Mouse (Mus musculus): ENCODE measurements around the gene Cd5. TPM values are rescaled to one million over a fixed set of nuclear protein-coding genes. Genes with fewer than 3 reads are reported as not detected.

Gene Cd5
- polyA plus RNA-seq, 1 experiment, result not detected

DNA sequence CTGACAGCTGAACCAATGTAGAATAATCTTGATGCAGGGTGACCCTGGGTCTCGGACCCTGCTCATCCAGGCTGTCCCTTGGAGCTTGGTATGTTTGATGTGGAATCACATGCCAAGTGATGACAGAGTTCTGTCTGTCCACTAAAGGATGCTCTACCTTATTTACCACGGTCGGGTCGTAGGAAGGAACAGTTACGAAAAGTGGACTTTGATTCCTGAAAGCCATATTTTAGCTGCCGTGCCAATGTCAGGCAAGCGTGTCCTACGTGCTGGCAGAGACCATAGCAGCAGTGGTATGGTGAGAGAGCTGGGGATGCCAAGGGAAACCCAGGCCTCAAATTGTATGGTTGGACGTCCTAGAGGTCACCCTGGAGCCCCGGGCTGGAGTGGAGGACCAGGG, 25.3 kb downstream of the Cd5 start:
- H3K4me3 ChIP-seq (replicated peaks), result no peak overlapping the region

DNA sequence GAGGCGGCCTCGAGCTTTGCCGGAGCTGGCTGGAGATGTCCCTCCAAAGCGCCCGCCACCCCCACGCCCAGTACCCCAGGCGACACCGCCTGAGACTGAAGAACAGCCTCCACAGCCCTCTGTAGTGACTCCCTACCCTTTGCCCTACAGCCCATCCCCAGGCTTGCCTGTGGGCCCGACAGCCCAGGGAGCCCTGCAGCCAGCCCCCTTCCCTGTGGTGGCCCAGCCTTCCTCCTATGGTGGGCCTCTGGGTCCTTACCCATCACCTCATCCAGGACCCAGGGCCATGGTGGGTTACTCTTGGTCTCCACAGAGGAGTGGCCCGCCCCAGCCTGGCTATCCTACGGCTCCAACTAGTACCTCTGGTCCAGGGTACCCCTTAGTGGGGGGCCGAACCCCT, 26.2 kb downstream of the Cd5 start:
- Histone ChIP-seq H3K4me3 (replicated peaks) (no peak overlapping the region), H3K36me3 (ENCODE audit: control insufficient read depth) (peaks cover 68% of the 10 kb centered on the region), H3K27me3 (ENCODE audit: control insufficient read depth) (no peaks in the 10 kb centered on the region), H3K4me1 (ENCODE audit: control insufficient read depth) (peaks cover 12% of the 10 kb centered on the region), H3K9me3 (ENCODE audit: control insufficient read depth, low read length) (no peaks in the 10 kb centered on the region)
- TF ChIP-seq TAL1 (IDR thresholded peaks at IDR 0.05; ENCODE audit: low read length) (no peak), GATA1 (IDR thresholded peaks at IDR 0.05; ENCODE audit: low read length) (no peak)

More for the DNA sequence above, 25.3 kb downstream of the Cd5 start:
- Histone ChIP-seq H3K4me1 (ENCODE audit: control insufficient read depth) (peaks cover 12% of the 10 kb centered on the region), H3K36me3 (ENCODE audit: control insufficient read depth) (peaks cover 60% of the 10 kb centered on the region), H3K9me3 (ENCODE audit: control insufficient read depth, low read length) (no peaks in the 10 kb centered on the region), H3K27me3 (ENCODE audit: control insufficient read depth) (no peaks in the 10 kb centered on the region)
- TF ChIP-seq GATA1 (IDR thresholded peaks at IDR 0.05; ENCODE audit: low read length) (no peak), TAL1 (IDR thresholded peaks at IDR 0.05; ENCODE audit: low read length) (no peak)

DNA sequence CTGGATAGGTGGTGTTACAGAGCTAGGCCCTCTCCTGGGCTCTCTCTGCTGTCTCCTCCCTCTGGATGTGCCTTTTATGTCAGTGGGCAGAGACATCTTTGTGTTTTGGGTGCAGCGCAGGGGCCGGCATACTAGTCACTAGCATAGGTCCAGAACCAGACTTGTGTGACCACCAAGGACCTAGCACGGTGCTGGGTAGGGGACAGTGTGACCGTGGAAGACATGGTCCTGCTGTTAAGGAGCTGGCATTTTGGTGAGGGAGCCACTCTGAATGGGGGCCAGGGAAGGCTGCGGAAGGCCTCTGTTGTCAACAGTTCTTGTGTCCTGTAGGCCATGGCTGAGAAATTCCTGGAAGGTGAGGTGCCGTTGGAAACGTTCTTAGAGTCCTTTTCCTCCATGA, 26.6 kb downstream of the Cd5 start:
- H3K4me1 ChIP-seq (ENCODE audit: control insufficient read depth), result peaks cover 12% of the 10 kb centered on the region
- no peaks in the 10 kb centered on the region for H3K9me3 ChIP-seq (ENCODE audit: control insufficient read depth, low read length)
- no peak overlapping the region for H3K4me3 ChIP-seq (replicated peaks)
- no peaks in the 10 kb centered on the region for H3K27me3 ChIP-seq (ENCODE audit: control insufficient read depth)
- no peak for TF ChIP-seq GATA1 (IDR thresholded peaks at IDR 0.05; ENCODE audit: low read length)
- TF ChIP-seq TAL1 (IDR thresholded peaks at IDR 0.05; ENCODE audit: low read length), result no peak
- H3K36me3 ChIP-seq (ENCODE audit: control insufficient read depth), result peaks cover 73% of the 10 kb centered on the region

DNA sequence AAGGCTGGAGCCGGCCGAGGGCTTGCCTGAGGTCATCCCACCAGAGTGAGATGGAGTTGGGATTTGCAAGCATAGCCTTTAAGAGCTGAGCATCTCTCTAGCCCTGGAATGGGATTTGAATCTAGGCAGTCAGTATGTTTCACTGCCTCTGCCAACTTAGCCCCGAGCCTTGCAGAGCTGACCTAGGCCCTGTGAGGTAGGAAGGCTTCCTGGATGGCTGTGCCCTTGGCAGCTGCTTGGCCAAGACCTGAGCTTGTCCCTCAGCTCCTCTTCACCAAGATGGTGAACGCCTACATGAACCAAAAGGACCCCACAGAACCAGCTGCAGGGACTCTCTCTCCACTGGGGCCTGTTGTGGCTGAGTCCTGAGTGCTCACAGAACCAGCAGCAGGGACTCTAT, 28.1 kb downstream of the Cd5 start:
- no peaks in the 10 kb centered on the region for H3K27me3 ChIP-seq (ENCODE audit: control insufficient read depth)
- no peaks in the 10 kb centered on the region for H3K9me3 ChIP-seq (ENCODE audit: control insufficient read depth, low read length)
- no peak overlapping the region for H3K4me3 ChIP-seq (replicated peaks)
- TF ChIP-seq TAL1 (IDR thresholded peaks at IDR 0.05; ENCODE audit: low read length), result no peak
- no peak for TF ChIP-seq GATA1 (IDR thresholded peaks at IDR 0.05; ENCODE audit: low read length)
- H3K4me1 ChIP-seq (ENCODE audit: control insufficient read depth), result peaks cover 12% of the 10 kb centered on the region
- H3K36me3 ChIP-seq (ENCODE audit: control insufficient read depth), result peaks cover 84% of the 10 kb centered on the region

DNA sequence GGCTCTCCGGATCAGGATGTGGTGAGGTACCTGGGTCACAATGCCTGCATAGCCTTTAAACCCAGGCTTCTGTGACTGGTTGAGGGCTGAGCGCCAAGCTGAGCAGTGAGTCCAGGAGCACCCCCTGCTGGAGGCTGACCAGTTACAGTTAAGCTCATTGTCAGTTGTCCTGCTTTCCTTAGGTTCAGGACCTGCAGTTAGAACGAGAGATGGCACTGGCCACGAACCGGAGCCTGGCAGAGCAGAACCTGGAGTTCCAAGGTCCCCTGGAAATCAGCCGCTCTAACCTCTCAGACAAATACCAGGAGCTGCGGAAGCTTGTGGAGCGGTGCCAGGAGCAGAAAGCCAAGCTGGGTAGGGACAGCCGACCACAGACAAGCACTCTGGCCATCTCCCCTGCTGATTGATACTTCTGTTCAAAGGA, 28.7 kb downstream of the Cd5 start:
- peaks cover 85% of the 10 kb centered on the region for H3K36me3 ChIP-seq (ENCODE audit: control insufficient read depth)
- H3K4me3 ChIP-seq (replicated peaks), result no peak overlapping the region
- no peaks in the 10 kb centered on the region for H3K9me3 ChIP-seq (ENCODE audit: control insufficient read depth, low read length)
- no peaks in the 10 kb centered on the region for H3K27me3 ChIP-seq (ENCODE audit: control insufficient read depth)
- peaks cover 13% of the 10 kb centered on the region for H3K4me1 ChIP-seq (ENCODE audit: control insufficient read depth)
- no peak for TF ChIP-seq GATA1 (IDR thresholded peaks at IDR 0.05; ENCODE audit: low read length)
- no peak for TF ChIP-seq TAL1 (IDR thresholded peaks at IDR 0.05; ENCODE audit: low read length)

DNA sequence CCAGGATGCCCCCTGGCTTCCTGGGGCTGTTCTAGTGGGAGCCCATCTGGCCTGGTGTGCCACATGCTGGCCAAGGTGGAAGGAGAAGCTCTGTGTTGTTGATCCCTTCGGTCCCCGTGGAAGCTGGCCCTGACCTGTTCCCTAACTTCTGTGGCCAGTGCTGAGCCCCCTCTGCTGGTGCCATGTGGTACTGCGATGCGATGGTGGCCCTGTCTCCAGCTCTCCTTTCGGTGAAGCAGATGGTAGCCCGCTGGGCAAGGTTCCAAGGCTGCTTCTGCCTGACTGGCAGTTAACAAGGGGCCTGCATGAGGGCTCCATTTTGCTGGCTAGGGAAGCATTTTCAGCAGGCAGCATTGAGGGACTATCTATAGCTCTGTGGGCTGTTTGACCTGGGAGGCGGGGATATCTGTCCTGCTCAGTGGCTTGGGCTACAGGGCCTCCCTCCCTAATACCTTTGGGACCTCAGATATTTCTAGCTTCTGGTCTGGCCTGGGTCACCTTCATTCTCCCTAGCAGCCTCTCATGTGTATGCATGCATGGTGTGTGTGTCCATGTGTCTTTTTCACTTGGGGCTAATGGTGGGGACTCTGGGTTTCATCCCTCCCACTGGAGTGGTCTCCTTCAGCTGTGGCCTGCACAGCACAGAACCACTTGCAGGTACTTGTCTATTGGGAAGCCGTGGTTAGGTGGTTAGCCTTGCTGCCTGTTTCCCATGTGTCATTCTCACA, 29.3 kb downstream of the Cd5 start:
- H3K4me3 ChIP-seq (replicated peaks), result no peak overlapping the region

DNA sequence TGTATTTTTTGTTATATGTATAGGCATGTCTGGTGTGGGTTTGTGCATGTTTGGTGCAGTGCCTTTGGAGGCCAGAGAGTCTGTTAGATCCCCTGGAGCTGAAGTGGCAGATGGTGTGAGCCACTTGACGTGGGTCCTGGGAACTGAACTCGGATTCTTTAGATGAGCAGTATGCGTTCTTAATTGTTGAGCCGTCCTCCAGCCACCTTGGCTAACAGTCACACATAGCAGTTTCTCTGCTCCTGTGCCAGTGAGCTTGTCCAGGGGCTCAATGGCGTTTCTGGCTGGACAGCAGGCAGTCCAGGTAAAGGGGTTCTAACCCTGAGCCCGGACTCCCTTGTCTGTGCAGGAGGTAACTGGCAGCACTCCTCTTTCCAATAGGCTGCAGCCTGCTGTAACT, 29.9 kb downstream of the Cd5 start:
- TF ChIP-seq GATA1 (IDR thresholded peaks at IDR 0.05; ENCODE audit: low read length), result no peak
- TF ChIP-seq TAL1 (IDR thresholded peaks at IDR 0.05; ENCODE audit: low read length), result no peak
- H3K4me1 ChIP-seq (ENCODE audit: control insufficient read depth), result peaks cover 17% of the 10 kb centered on the region
- peaks cover 79% of the 10 kb centered on the region for H3K36me3 ChIP-seq (ENCODE audit: control insufficient read depth)
- H3K4me3 ChIP-seq (replicated peaks), result no peak overlapping the region
- no peaks in the 10 kb centered on the region for H3K27me3 ChIP-seq (ENCODE audit: control insufficient read depth)
- H3K9me3 ChIP-seq (ENCODE audit: control insufficient read depth, low read length), result no peaks in the 10 kb centered on the region

More for the DNA sequence above, 29.3 kb downstream of the Cd5 start:
- no peaks in the 10 kb centered on the region for H3K9me3 ChIP-seq (ENCODE audit: control insufficient read depth, low read length)
- H3K27me3 ChIP-seq (ENCODE audit: control insufficient read depth), result no peaks in the 10 kb centered on the region
- peaks cover 17% of the 10 kb centered on the region for H3K4me1 ChIP-seq (ENCODE audit: control insufficient read depth)
- TF ChIP-seq GATA1 (IDR thresholded peaks at IDR 0.05; ENCODE audit: low read length), result no peak
- TF ChIP-seq TAL1 (IDR thresholded peaks at IDR 0.05; ENCODE audit: low read length), result no peak
- H3K36me3 ChIP-seq (ENCODE audit: control insufficient read depth), result peaks cover 85% of the 10 kb centered on the region

DNA sequence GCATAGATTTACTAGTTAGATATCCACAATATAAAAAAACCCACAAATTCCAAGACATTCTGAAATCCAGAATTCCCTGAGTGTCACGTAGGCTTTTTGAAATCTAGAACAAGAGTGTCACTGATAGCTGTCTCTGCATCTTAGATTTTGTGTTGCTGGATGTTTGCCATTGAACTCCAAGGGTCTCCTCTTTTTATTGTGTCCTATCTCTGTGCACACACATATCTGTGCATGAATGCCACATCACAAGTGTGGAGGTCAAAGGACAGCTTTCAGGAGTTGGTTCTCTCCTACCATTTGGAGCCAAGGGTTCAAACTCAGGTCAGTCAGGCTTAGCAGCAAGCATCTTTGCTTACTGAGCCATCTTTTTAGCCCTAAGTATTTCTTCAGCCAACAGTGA, 30.9 kb downstream of the Cd5 start:
- Histone ChIP-seq H3K4me1 (ENCODE audit: control insufficient read depth) (peaks cover 26% of the 10 kb centered on the region), H3K36me3 (ENCODE audit: control insufficient read depth) (peaks cover 78% of the 10 kb centered on the region), H3K27me3 (ENCODE audit: control insufficient read depth) (no peaks in the 10 kb centered on the region), H3K4me3 (replicated peaks) (no peak overlapping the region), H3K9me3 (ENCODE audit: control insufficient read depth, low read length) (no peaks in the 10 kb centered on the region)
- TF ChIP-seq TAL1 (IDR thresholded peaks at IDR 0.05; ENCODE audit: low read length) (no peak), GATA1 (IDR thresholded peaks at IDR 0.05; ENCODE audit: low read length) (no peak)

DNA sequence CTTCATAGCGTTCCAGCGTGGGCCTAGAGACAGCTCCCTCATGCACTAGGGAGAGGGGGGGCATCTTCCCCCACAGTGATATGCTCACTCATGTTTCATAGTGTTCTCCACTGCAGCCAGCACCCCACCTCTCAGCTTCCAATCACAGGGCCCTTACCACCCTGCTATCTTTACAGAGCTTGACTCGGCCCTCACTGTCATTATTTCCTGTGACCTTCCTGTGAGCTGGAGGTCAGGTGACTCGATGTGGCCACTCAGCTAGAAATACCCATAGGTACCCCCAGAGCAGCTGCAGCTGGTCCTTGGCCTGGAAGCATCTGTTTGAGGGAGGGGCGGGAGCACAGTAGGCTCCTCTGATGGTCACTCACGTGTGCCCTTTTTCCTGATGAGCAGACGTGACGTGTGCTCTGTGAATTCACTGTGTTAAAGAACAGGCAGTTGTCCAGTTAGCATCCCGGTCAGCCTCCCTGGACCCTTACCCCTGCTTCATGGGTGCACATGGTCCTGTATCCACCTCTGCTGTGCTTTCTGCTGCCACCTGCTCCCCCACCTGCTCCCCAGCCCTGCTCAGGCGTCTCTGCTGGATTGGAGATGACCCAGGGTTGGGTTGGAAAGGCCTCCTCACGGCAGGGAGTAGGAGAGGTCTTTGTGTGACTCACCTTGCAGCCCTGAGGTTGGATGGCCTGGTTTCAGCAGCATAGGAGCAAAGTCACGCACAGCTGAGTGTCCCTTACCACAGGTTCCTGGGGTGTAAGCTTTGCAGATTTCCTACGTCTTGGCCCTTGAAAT, 31.5 kb downstream of the Cd5 start:
- Histone ChIP-seq H3K36me3 (ENCODE audit: control insufficient read depth) (peaks cover 72% of the 10 kb centered on the region), H3K9me3 (ENCODE audit: control insufficient read depth, low read length) (no peaks in the 10 kb centered on the region), H3K4me1 (ENCODE audit: control insufficient read depth) (peaks cover 30% of the 10 kb centered on the region), H3K4me3 (replicated peaks) (no peak overlapping the region), H3K27me3 (ENCODE audit: control insufficient read depth) (no peaks in the 10 kb centered on the region)
- TF ChIP-seq TAL1 (IDR thresholded peaks at IDR 0.05; ENCODE audit: low read length) (no peak), GATA1 (IDR thresholded peaks at IDR 0.05; ENCODE audit: low read length) (no peak)

Data from erythroblast, embryonic 14.5 days (primary cell).